Mouse (Mus musculus) R1 (cell line): ENCODE measurements around the gene Elk4.

ENCODE experiments used
- DNase-seq: peaks from one replicate; pipeline ENCODE4 v3.0.0-alpha.2; 2018; ENCODE audit warnings: low read depth, low spot score

Elk4 gene

GRCm38 (mm10) chr1:132065001-132065400 lies 57.6 kb downstream of the Elk4 start:
- DNase-seq = no peak

- no peak for DNase-seq
Observed at GRCm38 (mm10) chr1:132065475-132066172, 58.2 kb downstream of the Elk4 start.

- DNase-seq = peak; percentile 21
Observed at GRCm38 (mm10) chr1:132067261-132068255, 60.2 kb downstream of the Elk4 start, which contains the start of gene Mfsd4a. TSS of gene Mfsd4a (minus strand) at chr1:132068062.

DNA sequence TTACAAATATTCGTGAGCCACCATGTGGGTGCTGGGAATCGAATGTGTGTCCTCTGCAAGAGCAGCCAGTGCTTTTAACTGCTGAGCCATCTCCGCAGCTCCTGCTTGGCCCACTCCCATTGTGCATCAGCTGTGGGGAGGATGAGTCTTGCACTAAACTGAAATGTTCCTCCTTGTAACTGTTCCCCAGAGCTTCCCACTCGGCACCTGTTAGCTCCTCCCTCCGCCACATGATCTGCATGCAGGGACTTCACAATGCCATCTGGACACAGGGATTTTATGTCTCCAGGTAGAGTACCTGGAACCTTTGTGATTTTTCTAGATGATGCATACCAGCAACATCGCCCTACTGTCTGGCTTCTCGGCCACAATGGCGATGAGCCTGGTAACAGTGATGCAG lies 62.0 kb downstream of the Elk4 start:
- DNase-seq = no peak

- DNase-seq = no peak
Observed at GRCm38 (mm10) chr1:132070659-132071058, 63.3 kb downstream of the Elk4 start.

DNA sequence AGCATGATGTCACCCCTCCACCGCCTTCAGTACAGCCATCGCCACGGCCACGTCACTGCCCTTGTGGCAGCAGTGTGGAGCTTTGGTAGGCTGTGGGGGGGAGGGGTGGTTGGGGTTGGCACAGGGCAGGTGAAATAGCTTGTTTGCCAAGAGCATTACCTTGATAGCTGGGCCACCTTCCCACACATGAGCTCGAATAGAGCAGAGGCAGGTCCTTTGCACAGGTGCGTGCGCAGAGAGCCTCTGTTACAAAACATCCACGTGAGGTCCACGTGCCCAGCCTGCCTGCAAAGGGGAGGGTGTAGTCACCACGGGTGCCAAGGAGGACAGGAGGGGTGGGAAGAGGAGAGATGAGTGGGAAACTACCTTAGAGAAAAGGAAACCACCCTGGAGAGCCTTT lies 68.2 kb downstream of the Elk4 start:
- no peak for DNase-seq

DNA sequence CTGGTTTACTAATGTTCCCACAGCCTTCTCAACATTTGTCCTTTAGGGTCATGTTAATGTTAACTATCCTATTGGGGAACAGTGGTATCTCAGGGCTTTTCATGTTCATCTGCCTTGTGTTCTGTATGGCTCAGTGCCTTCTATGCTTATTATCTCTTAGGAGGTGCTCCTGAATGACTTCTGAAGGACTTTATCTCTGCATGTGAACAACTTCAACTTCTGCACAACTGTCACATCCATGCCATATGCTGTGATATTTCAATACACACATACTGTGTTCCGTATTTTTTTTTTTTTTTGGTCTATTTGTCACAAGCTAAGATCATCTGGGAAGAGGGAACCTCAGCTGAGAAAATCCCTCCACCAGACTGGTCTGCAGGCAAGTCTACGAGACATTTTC lies 71.0 kb downstream of the Elk4 start:
- no peak for DNase-seq
